Mouse (Mus musculus) E14TG2a.4 (cell line): Measurements from ENCODE around the gene Stx17.

ENCODE experiments used
- CTCF ChIP-seq: conservative IDR thresholded peaks from 2 replicates; pipeline ENCODE4 v1.5.1; 2014; ENCODE audit warnings: low read length
- NANOG ChIP-seq: IDR thresholded peaks from 2 replicates; pipeline ENCODE4 v1.6.1; 2014; ENCODE audit warnings: borderline replicate concordance, low read length, mixed read lengths
- POU5F1 ChIP-seq: IDR thresholded peaks from 2 replicates; pipeline ENCODE4 v1.6.1; 2014; ENCODE audit warnings: low read length, borderline replicate concordance

DNA sequence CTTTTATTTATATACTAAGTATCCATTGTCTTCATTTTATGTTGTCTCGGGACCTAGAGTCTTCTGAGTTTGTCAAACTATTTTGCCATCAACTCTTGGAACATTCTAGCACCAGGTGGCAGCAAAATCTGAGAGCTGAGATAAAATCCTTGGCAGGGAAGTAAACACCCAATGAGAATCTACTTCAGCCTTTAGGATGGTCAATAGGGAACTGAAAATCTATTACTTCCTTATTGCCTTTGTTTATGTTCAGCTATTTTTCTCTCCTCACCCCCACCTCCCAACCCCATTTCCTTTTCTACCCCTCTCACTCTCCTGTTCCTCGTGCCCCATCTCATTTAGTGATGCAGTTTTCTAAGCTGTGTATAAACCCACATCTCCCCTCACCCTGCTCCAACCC, 16.1 kb upstream of the Stx17 start:
- TF ChIP-seq CTCF (no peak), POU5F1 (no peak), NANOG (no peak)
